Mouse (Mus musculus) CH12.LX (cell line): ENCODE data around the gene Inpp4b. TPM values are rescaled to one million over a fixed set of nuclear protein-coding genes. Genes with fewer than 3 reads are reported as not detected.

Experiments
- DNase-seq: peaks from one replicate; pipeline ENCODE4 v3.0.0-alpha.2; 2013; ENCODE audit errors: extremely low read depth
- H3K27ac ChIP-seq: 2 replicates; pipeline ENCODE4 v1.5.1; 2012; ENCODE audit warnings: low read depth, mild to moderate bottlenecking, control low read depth, moderate library complexity; ENCODE audit not compliant: insufficient read depth
- H3K27me3 ChIP-seq: replicated peaks from 2 replicates; pipeline ENCODE3; 2012; ENCODE audit warnings: inconsistent platforms
- H3K36me3 ChIP-seq, 2 experiments: replicated peaks in 1 of 2; 2 replicates each; pipeline versions ENCODE3 to v1.6.1; 2012; ENCODE audit warnings: inconsistent platforms in 1 of 2, low read length in 1 of 2, mild to moderate bottlenecking in 1 of 2, mixed read lengths in 1 of 2, moderate library complexity in 1 of 2; ENCODE audit not compliant: control insufficient read depth in 1 of 2, insufficient read depth in 1 of 2
- H3K4me1 ChIP-seq, 2 experiments: 2 replicates each; pipeline ENCODE4 v1.6.1; 2012; ENCODE audit warnings: inconsistent platforms in 1 of 2, moderate library complexity in 1 of 2; ENCODE audit not compliant: insufficient read depth in 2 of 2, control insufficient read depth in 1 of 2
- H3K4me2 ChIP-seq: 2 replicates; pipeline ENCODE4 v1.6.1; 2012; ENCODE audit warnings: low read depth, mild to moderate bottlenecking, control low read depth; ENCODE audit not compliant: poor library complexity, insufficient read depth, severe bottlenecking
- H3K4me3 ChIP-seq, 3 experiments: fragments of 150-350 bp in 1 of 3; sonication (generic) in 1 of 3; replicated peaks in 1 of 3; 2 replicates each; pipeline versions ENCODE3 to v1.5.1; 2011 to 2012; ENCODE audit warnings: low read depth in 2 of 3, low read length in 2 of 3, mild to moderate bottlenecking in 2 of 3, moderate library complexity in 2 of 3, control low read depth in 1 of 3, improper control_type of control experiment in 1 of 3, inconsistent platforms in 1 of 3, mixed read lengths in 1 of 3; ENCODE audit not compliant: poor library complexity in 1 of 3
- H3K79me2 ChIP-seq: replicated peaks from 2 replicates; pipeline ENCODE4 v1.6.1; 2012; ENCODE audit warnings: mild to moderate bottlenecking, moderate library complexity; ENCODE audit not compliant: control insufficient read depth, poor library complexity, insufficient read depth, severe bottlenecking; ENCODE audit errors: extremely low read depth
- H3K9ac ChIP-seq: 2 replicates; pipeline ENCODE4 v1.6.1; 2012; ENCODE audit warnings: low read depth, mild to moderate bottlenecking, control low read depth, moderate library complexity; ENCODE audit not compliant: insufficient read depth
- H3K9me3 ChIP-seq: replicated peaks from 2 replicates; pipeline ENCODE3; 2012; ENCODE audit warnings: low read length, inconsistent platforms, mixed read lengths
- E2F4 ChIP-seq: IDR thresholded peaks from 2 replicates; pipeline ENCODE4 v1.6.1; 2011; ENCODE audit warnings: low read depth, low read length, improper control_type of control experiment; ENCODE audit not compliant: insufficient replicate concordance
- EP300 ChIP-seq: IDR thresholded peaks from 2 replicates; pipeline ENCODE4 v1.6.1; 2011; ENCODE audit warnings: low read length, improper control_type of control experiment
- GABPA ChIP-seq: IDR thresholded peaks from 2 replicates; pipeline ENCODE4 v1.6.1; 2012; ENCODE audit warnings: low read depth, low read length, improper control_type of control experiment, inconsistent platforms; ENCODE audit not compliant: insufficient replicate concordance
- IRF4 ChIP-seq: IDR thresholded peaks from 2 replicates; pipeline ENCODE4 v1.6.1; 2014; ENCODE audit warnings: low read depth, mild to moderate bottlenecking, inconsistent platforms, low read length, improper control_type of control experiment
- KAT2A ChIP-seq: IDR thresholded peaks from 2 replicates; pipeline ENCODE4 v1.6.1; 2012; ENCODE audit warnings: low read length, improper control_type of control experiment, inconsistent platforms; ENCODE audit not compliant: insufficient replicate concordance
- MAZ ChIP-seq: IDR thresholded peaks from 2 replicates; pipeline ENCODE4 v1.6.1; 2012; ENCODE audit warnings: low read depth, mild to moderate bottlenecking, inconsistent platforms, low read length, improper control_type of control experiment, moderate library complexity
- MEF2A ChIP-seq: IDR thresholded peaks from 2 replicates; pipeline ENCODE4 v1.6.1; 2014; ENCODE audit warnings: low read depth, mild to moderate bottlenecking, inconsistent platforms, low read length, improper control_type of control experiment, borderline replicate concordance
- NELFE ChIP-seq: IDR thresholded peaks from 2 replicates; pipeline ENCODE4 v1.6.1; 2011; ENCODE audit warnings: low read depth, low read length, improper control_type of control experiment
- NRF1 ChIP-seq: IDR thresholded peaks from 2 replicates; pipeline ENCODE4 v1.6.1; 2014; ENCODE audit warnings: low read depth, mild to moderate bottlenecking, inconsistent platforms, low read length, improper control_type of control experiment, moderate library complexity
- POLR2A ChIP-seq: IDR thresholded peaks from 2 replicates; pipeline ENCODE4 v1.6.1; 2011; ENCODE audit warnings: low read depth, mild to moderate bottlenecking, improper control_type of control experiment, low read length
- RCOR1 ChIP-seq: conservative IDR thresholded peaks from 2 replicates; pipeline ENCODE4 v1.6.1; 2012; ENCODE audit warnings: low read depth, mild to moderate bottlenecking, inconsistent platforms, low read length, improper control_type of control experiment
- SIN3A ChIP-seq: IDR thresholded peaks from 2 replicates; pipeline ENCODE4 v1.6.1; 2012; ENCODE audit warnings: low read length, improper control_type of control experiment, inconsistent platforms
- SMC3 ChIP-seq: IDR thresholded peaks from 2 replicates; pipeline ENCODE4 v1.6.1; 2011; ENCODE audit warnings: low read depth, low read length, improper control_type of control experiment
- TBP ChIP-seq: conservative IDR thresholded peaks from 2 replicates; pipeline ENCODE4 v1.6.1; 2011; ENCODE audit warnings: low read depth, low read length, improper control_type of control experiment
- UBTF ChIP-seq: IDR thresholded peaks from 2 replicates; pipeline ENCODE4 v1.6.1; 2012; ENCODE audit warnings: low read depth, mild to moderate bottlenecking, inconsistent platforms, low read length, improper control_type of control experiment, moderate library complexity
- ZKSCAN1 ChIP-seq: IDR thresholded peaks from 2 replicates; pipeline ENCODE4 v1.6.1; 2012; ENCODE audit warnings: low read depth, inconsistent platforms, low read length, improper control_type of control experiment, borderline replicate concordance
- ZNF384 ChIP-seq: IDR thresholded peaks from 2 replicates; pipeline ENCODE4 v1.6.1; 2012; ENCODE audit warnings: low read depth, low read length, improper control_type of control experiment, inconsistent platforms
- dilution Hi-C: fragments of 300-500 bp; cut with MboI; formaldehyde crosslinking; loops from 2 replicates; pipeline ENCODE4 v1.14.3; 2020; ENCODE audit warnings: low sequenced_read_pairs; ENCODE audit not compliant: extremely low pct_unique_long_range_greater_than_20kb, extremely low pct_ligation_motif_present
- in situ Hi-C: fragments of 300-500 bp; cut with MboI; formaldehyde crosslinking; loops from 3 replicates; pipeline ENCODE4 v1.14.3; 2019; ENCODE audit warnings: low sequenced_read_pairs, low pct_ligation_motif_present, low pct_unique_long_range_greater_than_20kb, mixed read lengths
- polyA plus RNA-seq: library from polyadenylated mRNA; unstranded; fragments of >175 nt; gene quantifications from 2 replicates; pipeline ENCODE4 v1.2.1, GENCODE M21; 2012; ENCODE audit warnings: low read depth; ENCODE audit not compliant: insufficient read length
- total RNA-seq, 2 experiments: library from RNA; depleted of rRNA; stranded (reverse); fragments of 300-350 nt in 1 of 2; fragments of >200 nt in 1 of 2; gene quantifications; 2 replicates each; pipeline ENCODE4 v1.2.3; 2012 to 2014

The Inpp4b gene
- total and polyA plus RNA-seq, 3 experiments = 3.0 to 4.9 (median 3.4) TPM

DNA sequence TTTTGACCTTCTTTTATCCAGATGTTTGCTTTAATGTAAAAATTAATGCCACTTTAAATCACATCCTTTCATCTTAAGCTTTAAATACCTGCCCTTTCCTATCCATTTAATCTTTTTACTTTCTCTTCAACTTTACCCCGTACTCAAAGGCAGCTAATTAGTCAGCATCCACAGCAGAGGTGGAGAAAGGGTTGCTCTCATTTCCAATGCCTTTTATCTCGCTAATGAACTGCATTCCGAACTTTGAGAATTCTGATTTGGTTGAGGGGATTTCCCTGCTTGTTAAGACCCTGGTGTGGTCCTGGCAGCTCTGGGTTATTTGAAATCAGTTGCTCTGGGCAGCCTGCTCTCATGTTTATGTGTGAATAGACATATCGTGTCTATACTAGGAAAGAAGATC is 185.3 kb downstream of the Inpp4b start:
- TF ChIP-seq NRF1 (no peak), MAZ (no peak), SMC3 (no peak)
- no peak overlapping the region for H3K27ac ChIP-seq
- dilution Hi-C loops (no loop called here), in situ Hi-C loops (no loop called here)
- no peaks in the 10 kb centered on the region for H3K79me2 ChIP-seq
- H3K36me3 ChIP-seq = no peaks in the 10 kb centered on the region
- no peak overlapping the region for H3K9ac ChIP-seq
- no peaks in the 10 kb centered on the region for H3K9me3 ChIP-seq
- H3K4me2 ChIP-seq = no peak overlapping the region
- DNase-seq = no peak
- H3K4me3 ChIP-seq = no peak overlapping the region
- no peaks in the 10 kb centered on the region for H3K27me3 ChIP-seq
- no peaks in the 10 kb centered on the region for H3K4me1 ChIP-seq

DNA sequence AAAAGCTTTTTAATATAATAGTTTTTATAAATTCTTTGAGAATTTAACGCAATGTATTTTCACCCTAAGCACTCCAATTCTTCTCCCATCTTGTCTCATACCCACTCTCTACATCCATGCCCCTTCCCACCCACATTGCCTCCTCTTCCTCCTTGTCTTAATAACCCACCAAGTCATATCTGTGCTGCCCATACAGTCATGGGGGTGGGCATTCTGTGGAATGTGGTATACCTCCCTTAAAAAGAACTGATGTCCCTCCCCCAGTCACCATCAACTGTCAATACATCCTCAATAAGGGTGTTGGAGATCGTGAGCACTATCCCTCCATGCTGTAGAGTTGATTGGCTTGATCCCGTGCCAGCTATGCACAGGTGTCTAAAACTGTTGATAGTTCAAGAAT is 196.0 kb downstream of the Inpp4b start:
- H3K79me2 ChIP-seq = no peaks in the 10 kb centered on the region
- H3K4me2 ChIP-seq = no peak overlapping the region
- no peaks in the 10 kb centered on the region for H3K27me3 ChIP-seq
- no peak overlapping the region for H3K27ac ChIP-seq
- dilution Hi-C loops (no loop called here), in situ Hi-C loops (no loop called here)
- DNase-seq = no peak
- H3K9me3 ChIP-seq = no peaks in the 10 kb centered on the region
- H3K9ac ChIP-seq = no peak overlapping the region
- no peaks in the 10 kb centered on the region for H3K36me3 ChIP-seq
- H3K4me1 ChIP-seq = no peaks in the 10 kb centered on the region
- H3K4me3 ChIP-seq = no peak overlapping the region
- no peak for TF ChIP-seq UBTF
- TF ChIP-seq SIN3A = no peak
- TF ChIP-seq GABPA = no peak
- no peak for TF ChIP-seq NELFE
- no peak for TF ChIP-seq E2F4

GRCm38 (mm10) chr8:81558550-81558949 is 216.2 kb downstream of the Inpp4b start:
- no peak overlapping the region for H3K27ac ChIP-seq
- no peak overlapping the region for H3K4me3 ChIP-seq
- dilution Hi-C loops = no loop called here
- peaks cover 0 to 2% of the 10 kb centered on the region in 2 experiments for H3K36me3 ChIP-seq
- in situ Hi-C loops = no loop called here
- H3K4me1 ChIP-seq = no peaks in the 10 kb centered on the region
- H3K9ac ChIP-seq = no peak overlapping the region
- no peak for DNase-seq
- H3K79me2 ChIP-seq = no peaks in the 10 kb centered on the region
- H3K27me3 ChIP-seq = no peaks in the 10 kb centered on the region
- TF ChIP-seq EP300 = no peak
- no peak for TF ChIP-seq POLR2A
- TF ChIP-seq RCOR1 = no peak
- TF ChIP-seq ZKSCAN1 = no peak
- no peak for TF ChIP-seq MEF2A
- TF ChIP-seq SMC3 = no peak
- TF ChIP-seq NRF1 = no peak
- TF ChIP-seq ZNF384 = no peak
- TF ChIP-seq KAT2A = no peak
- no peak for TF ChIP-seq TBP
- TF ChIP-seq IRF4 = no peak
- no peaks in the 10 kb centered on the region for H3K9me3 ChIP-seq
- no peak overlapping the region for H3K4me2 ChIP-seq
